Mouse (Mus musculus) liver, embryonic 11.5 days (tissue): ENCODE measurements at regions not wholly inside any gene's neighbourhood (a gene's known extent, or its start where the extent isn't known, plus 50 kb on each side); places are given as distances from the start of the nearest gene placed in this dataset.
"Not testable (repeated sequence)": the region's sequence is repeated elsewhere in the genome, so short reads cannot be mapped to it uniquely, and the experiment has no call there.

Experiments
- ATAC-seq: fragments of 200-750 bp; cut with Nextera tagmentation; replicated peaks from 2 replicates; pipeline ENCODE4 v1.8.0; 2017; ENCODE audit warnings: moderate number of reproducible peaks, mild to moderate bottlenecking, moderate TSS enrichment, moderate library complexity; ENCODE audit not compliant: low FRiP score
- DNase-seq: peaks from one replicate; pipeline ENCODE4 v3.0.0-alpha.2; 2017; ENCODE audit warnings: low spot score
- H3K27ac ChIP-seq: fragments of 300-500 bp; sonication (generic); 2 replicates; pipeline ENCODE4 v1.5.1; 2014; ENCODE audit warnings: mild to moderate bottlenecking, low read depth, low read length, control low read depth
- H3K27me3 ChIP-seq: fragments of 300-500 bp; sonication (generic); replicated peaks from 2 replicates; pipeline ENCODE4 v1.6.1; 2014; ENCODE audit warnings: low read length, mixed read lengths; ENCODE audit not compliant: control insufficient read depth, insufficient read depth
- H3K36me3 ChIP-seq: fragments of 300-500 bp; sonication (generic); 2 replicates; pipeline ENCODE4 v1.6.1; 2014; ENCODE audit warnings: mild to moderate bottlenecking, low read length, moderate library complexity, mixed read lengths; ENCODE audit not compliant: control insufficient read depth, insufficient read depth
- H3K4me1 ChIP-seq: fragments of 300-500 bp; sonication (generic); replicated peaks from 2 replicates; pipeline ENCODE4 v1.6.1; 2014; ENCODE audit warnings: low read length, mixed read lengths; ENCODE audit not compliant: control insufficient read depth, insufficient read depth
- H3K4me2 ChIP-seq: fragments of 300-500 bp; sonication (generic); 2 replicates; pipeline ENCODE4 v1.6.1; 2014; ENCODE audit warnings: mild to moderate bottlenecking, control low read depth, moderate library complexity
- H3K4me3 ChIP-seq: fragments of 300-500 bp; sonication (generic); 2 replicates; pipeline ENCODE4 v1.5.1; 2014; ENCODE audit warnings: low read depth, low read length, control low read depth
- H3K9ac ChIP-seq: fragments of 300-500 bp; sonication (generic); 2 replicates; pipeline ENCODE4 v1.6.1; 2014; ENCODE audit warnings: low read depth, low read length, control low read depth
- H3K9me3 ChIP-seq: fragments of 300-500 bp; sonication (generic); 2 replicates; pipeline ENCODE4 v1.6.1; 2016; ENCODE audit warnings: low read length, inconsistent platforms, mixed read lengths; ENCODE audit not compliant: control insufficient read depth
- WGBS: fragments of 180-500 bp; shearing (Covaris S2); extraction: QIAGEN DNeasy Blood & Tissue Kit; methylation state at CpG from one replicate; pipeline ENCODE4 v1.1.7; 2014; 5-methylcytosine and 5-hydroxymethylcytosine counted together

DNA sequence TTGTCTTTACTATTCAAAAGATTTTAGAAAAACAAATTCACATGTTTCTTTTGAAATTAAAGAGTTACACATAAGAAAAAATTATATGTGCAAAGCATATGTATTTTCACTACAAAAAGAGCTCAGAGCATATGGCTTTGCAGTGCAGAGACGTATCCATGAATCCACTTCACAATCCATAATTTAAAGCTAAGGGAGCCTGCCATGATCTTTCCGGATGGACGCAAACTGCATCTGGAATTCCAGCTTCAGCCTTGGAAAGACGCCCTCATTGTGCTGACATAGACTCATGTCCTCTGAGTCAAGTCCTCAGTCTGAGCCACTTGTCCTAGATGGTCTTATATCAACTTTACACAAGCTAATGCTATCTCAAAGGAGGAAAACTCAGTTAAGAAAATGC is 315.6 kb downstream of the Tox3 start:
- ATAC-seq (no peak), DNase-seq (no peak)
- 86% methylated on average over 4 of the region's 4 CpGs for WGBS
- no peak overlapping the region for H3K4me3 ChIP-seq
- H3K27ac ChIP-seq, result no peak overlapping the region
- no peak overlapping the region for H3K9ac ChIP-seq
- H3K36me3 ChIP-seq, result no peaks in the 10 kb centered on the region
- no peak overlapping the region for H3K4me2 ChIP-seq
- no peaks in the 10 kb centered on the region for H3K27me3 ChIP-seq
- H3K4me1 ChIP-seq, result no peaks in the 10 kb centered on the region
- no peaks in the 10 kb centered on the region for H3K9me3 ChIP-seq

DNA sequence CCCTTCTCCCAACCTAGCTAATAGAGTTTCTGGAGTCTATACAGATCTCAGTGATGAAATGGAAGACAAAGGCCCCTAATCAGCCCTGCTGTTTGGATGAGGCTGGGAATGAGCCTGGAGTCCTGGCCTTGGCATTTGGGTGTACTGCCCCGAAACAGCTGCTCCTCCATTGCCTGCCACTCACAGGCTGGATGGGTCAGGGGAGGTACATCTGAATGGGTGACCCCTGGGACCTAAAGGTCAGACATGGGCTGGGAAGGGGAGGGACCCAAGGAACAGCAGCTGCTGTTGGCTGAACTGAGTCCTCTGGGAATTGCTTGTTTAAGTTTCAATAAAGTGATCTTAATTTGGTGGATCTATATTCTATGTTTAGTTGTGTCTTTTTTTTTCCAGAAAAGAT is 316.9 kb downstream of the Tox3 start:
- Histone ChIP-seq H3K4me1 (no peaks in the 10 kb centered on the region), H3K9ac (no peak overlapping the region), H3K27ac (no peak overlapping the region), H3K27me3 (no peaks in the 10 kb centered on the region), H3K36me3 (no peaks in the 10 kb centered on the region), H3K4me2 (no peak overlapping the region), H3K9me3 (no peaks in the 10 kb centered on the region), H3K4me3 (no peak overlapping the region)
- DNase-seq (no peak), ATAC-seq (no peak)
- 50% methylated on average over 1 of the region's 1 CpGs for WGBS

DNA sequence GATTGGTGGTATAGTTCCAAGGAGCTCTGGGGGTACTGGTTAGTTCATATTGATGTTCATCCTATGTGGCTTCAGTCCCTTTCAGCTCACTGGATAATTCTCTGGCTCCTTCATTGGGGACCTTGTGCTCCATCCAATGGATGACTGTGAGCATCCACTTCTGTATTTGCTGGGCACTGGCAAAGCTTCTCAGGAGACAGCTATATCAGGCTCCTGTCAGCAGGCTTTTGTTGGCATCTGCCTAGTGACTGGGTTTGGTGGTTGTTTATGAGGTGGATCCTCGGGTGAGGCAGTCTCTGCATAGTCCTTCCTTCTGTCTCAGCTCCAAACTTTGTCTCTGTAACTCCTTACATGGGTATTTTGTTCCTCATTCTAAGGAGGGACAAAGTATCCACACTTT is 330.2 kb downstream of the Tox3 start:
- H3K27ac ChIP-seq, H3K9me3 ChIP-seq, H3K4me3 ChIP-seq, H3K4me1 ChIP-seq, DNase-seq, H3K27me3 ChIP-seq, H3K9ac ChIP-seq, H3K36me3 ChIP-seq, ATAC-seq, H3K4me2 ChIP-seq: not testable (repeated sequence)
- 67% methylated on average over 1 of the region's 1 CpGs for WGBS

DNA sequence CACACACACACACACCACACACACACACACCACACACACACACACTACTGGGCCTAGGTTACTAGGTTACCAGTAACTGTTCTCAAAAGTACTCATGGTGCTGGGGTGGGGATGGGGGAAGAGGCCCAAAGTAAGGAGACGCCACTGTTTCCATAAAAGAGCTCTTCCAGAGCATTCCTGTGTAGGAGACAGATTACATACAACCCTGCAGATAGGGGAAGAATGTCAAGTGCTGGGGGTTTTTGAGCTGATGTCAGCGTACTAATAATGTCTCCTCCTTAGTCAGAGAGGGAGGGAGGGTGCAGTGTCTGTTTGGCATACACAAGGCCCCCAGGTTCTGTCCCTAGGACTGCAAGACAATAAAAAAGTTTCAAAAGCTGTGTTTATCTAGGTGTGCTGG is 334.4 kb downstream of the Tox3 start:
- H3K4me1 ChIP-seq, result no peaks in the 10 kb centered on the region
- no peak for DNase-seq

DNA sequence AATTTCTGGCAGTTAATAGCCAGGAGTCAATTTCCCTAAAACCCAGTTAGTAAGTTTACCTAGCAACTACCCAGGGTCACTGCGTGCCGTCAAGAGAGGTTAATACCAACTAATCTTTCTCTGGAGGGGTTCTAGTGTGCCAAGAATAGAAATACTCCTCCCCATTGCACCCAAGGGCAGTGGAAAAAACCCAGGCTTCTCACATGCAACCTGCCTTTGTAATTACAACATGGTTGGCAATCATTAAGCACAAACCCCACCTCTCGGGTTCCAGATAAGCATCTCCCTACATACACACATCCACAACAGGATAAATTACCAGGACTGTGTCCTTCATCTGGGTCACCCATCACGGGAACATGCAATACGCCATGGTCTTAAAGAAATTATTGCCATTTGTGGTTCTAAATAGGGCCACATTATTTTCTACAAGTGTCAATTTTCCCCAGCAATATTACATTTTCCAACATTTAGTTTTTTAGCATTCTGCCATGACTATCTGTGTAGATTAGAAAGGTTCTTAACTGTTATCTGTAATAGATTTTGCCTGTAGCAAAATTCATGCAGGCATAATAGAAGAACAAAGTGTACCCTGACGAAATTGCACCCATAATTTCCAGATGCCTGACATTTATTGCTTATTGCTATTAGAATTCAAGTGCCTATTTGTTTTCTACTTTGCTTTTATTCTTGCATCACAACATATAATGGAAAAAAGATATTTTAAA is 336.3 kb downstream of the Tox3 start:
- no peak overlapping the region for H3K4me2 ChIP-seq
- ATAC-seq (no peak), DNase-seq (no peak)
- no peaks in the 10 kb centered on the region for H3K27me3 ChIP-seq
- no peak overlapping the region for H3K4me3 ChIP-seq
- 80% methylated on average over 6 of the region's 6 CpGs for WGBS
- no peaks in the 10 kb centered on the region for H3K9me3 ChIP-seq
- no peaks in the 10 kb centered on the region for H3K36me3 ChIP-seq
- H3K4me1 ChIP-seq, result no peaks in the 10 kb centered on the region
- H3K27ac ChIP-seq, result no peak overlapping the region
- no peak overlapping the region for H3K9ac ChIP-seq

More for the DNA sequence above, 334.4 kb downstream of the Tox3 start:
- H3K9ac ChIP-seq, result no peak overlapping the region
- H3K36me3 ChIP-seq, result no peaks in the 10 kb centered on the region
- H3K4me2 ChIP-seq, result no peak overlapping the region
- H3K27ac ChIP-seq, result no peak overlapping the region
- ATAC-seq, result no peak
- H3K9me3 ChIP-seq, result no peaks in the 10 kb centered on the region
- no peak overlapping the region for H3K4me3 ChIP-seq
- no peaks in the 10 kb centered on the region for H3K27me3 ChIP-seq
- 50% methylated on average over 2 of the region's 2 CpGs for WGBS

DNA sequence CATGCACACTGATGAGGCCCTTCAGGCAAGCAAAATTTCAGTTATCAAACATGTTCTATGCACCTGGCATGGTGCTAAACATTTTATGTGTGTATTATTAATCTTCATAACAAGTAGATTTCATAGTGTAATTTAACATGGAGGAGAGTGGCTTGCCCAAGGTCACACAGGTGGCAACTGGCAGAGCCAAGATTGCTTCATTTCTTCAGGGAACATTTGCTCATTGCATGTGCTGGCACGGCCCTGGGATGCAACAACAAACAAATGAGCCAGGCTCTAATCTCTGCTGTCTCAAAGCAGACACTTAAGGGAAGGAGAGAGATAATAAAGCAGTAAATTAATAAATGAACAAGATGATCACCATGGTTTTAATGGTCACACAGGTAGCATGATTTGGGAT is 338.7 kb downstream of the Tox3 start:
- no peaks in the 10 kb centered on the region for H3K4me1 ChIP-seq
- no peaks in the 10 kb centered on the region for H3K9me3 ChIP-seq
- no peak overlapping the region for H3K4me2 ChIP-seq
- no peak overlapping the region for H3K4me3 ChIP-seq
- 83% methylated on average over 1 of the region's 1 CpGs for WGBS
- DNase-seq (no peak), ATAC-seq (no peak)
- no peak overlapping the region for H3K9ac ChIP-seq
- H3K27me3 ChIP-seq, result no peaks in the 10 kb centered on the region
- no peaks in the 10 kb centered on the region for H3K36me3 ChIP-seq
- no peak overlapping the region for H3K27ac ChIP-seq

DNA sequence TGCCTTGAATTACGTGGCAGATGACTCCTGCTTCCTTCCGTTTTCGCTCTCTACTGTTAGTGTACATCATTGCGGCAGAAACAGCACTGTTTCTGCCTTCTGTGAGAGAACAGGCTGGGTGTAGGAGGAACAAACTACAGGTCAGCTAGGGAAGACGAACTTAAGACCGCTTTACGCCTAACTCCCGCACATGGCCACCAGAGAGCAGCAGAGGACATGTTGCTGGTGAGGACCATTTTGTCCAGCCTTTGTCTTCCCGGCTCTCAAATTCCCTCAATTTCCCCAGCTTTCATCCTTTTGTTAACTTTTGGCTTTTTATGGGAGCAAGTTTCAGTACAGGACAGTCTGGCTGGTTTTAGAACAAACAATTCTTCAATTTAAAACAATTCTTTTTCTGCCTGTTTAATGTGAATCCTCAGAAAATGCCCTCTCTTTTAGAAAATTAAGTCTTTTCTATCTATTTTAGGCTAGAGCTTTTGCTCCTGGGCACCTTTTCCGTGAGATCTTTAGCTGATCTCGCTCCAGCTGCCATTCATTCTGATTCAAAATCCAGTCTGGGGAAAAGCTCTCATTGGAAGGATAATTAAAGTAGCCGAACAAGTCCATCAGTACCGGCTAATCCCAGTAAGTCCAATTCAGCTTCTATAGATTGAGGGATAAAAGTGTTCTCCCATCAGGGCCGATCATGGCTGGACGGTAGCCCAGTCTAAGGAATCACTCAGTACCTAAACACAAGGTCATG is 347.1 kb downstream of the Tox3 start:
- DNase-seq, result peak; percentile 44
- WGBS, result 41% methylated on average over 15 of the region's 15 CpGs
- H3K36me3 ChIP-seq, result no peaks in the 10 kb centered on the region

DNA sequence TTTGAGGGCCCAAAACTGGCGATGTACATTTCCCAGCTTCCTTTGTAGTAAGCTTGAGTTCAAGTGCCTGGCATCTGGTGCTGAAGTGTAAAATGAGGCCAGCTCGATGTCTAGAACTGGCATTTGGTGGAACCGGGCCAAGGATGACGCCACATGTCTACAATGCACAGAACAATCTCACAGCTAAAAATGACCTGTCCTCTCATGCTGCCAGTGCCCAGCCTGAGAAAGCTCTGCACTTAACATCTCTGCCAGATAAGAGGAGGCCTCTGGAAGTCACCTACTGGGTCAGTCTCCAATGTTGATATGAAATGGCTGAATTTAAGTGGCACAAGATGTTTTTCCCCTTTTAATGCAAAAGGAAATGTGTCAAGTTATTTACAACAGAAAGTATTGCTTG is 354.4 kb downstream of the Tox3 start:
- Histone ChIP-seq H3K4me1 (no peaks in the 10 kb centered on the region), H3K27ac (no peak overlapping the region), H3K36me3 (no peaks in the 10 kb centered on the region), H3K9me3 (no peaks in the 10 kb centered on the region), H3K27me3 (no peaks in the 10 kb centered on the region), H3K4me3 (no peak overlapping the region), H3K4me2 (no peak overlapping the region), H3K9ac (no peak overlapping the region)
- WGBS, result 88% methylated on average over 4 of the region's 4 CpGs
- DNase-seq, result no peak
- no peak for ATAC-seq

More for the DNA sequence above, 347.1 kb downstream of the Tox3 start:
- H3K27ac ChIP-seq, result no peak overlapping the region
- no peak overlapping the region for H3K9ac ChIP-seq
- no peaks in the 10 kb centered on the region for H3K4me1 ChIP-seq
- H3K4me2 ChIP-seq, result no peak overlapping the region
- no peaks in the 10 kb centered on the region for H3K9me3 ChIP-seq
- no peak for ATAC-seq
- no peaks in the 10 kb centered on the region for H3K27me3 ChIP-seq
- no peak overlapping the region for H3K4me3 ChIP-seq

DNA sequence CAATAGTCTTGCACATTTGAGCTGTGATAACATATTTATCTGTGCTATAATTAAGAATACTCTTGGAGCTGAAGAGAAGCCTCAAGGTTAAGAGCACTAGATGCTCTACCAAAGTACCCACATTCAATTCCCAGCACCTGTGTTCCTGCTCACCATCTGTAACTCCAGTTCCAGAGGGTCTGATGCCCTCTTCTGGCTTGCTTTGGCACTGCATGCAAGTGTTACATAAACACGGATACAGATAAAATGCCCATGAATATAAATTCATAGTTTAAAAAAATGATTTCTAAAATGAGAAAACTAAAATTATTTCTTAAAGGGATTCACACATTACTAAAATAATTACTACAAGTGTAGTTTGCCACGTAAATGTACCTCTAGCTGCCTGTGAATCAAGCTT is 364.3 kb downstream of the Tox3 start:
- Histone ChIP-seq H3K9ac (no peak overlapping the region), H3K27me3 (no peaks in the 10 kb centered on the region), H3K27ac (no peak overlapping the region), H3K4me2 (no peak overlapping the region), H3K9me3 (no peaks in the 10 kb centered on the region), H3K4me3 (no peak overlapping the region), H3K36me3 (no peaks in the 10 kb centered on the region), H3K4me1 (no peaks in the 10 kb centered on the region)
- 65% methylated on average over 2 of the region's 2 CpGs for WGBS
- ATAC-seq, result no peak
- DNase-seq, result no peak
